Mouse (Mus musculus): ENCODE data around the gene E2f8. TPM values are rescaled to one million over a fixed set of nuclear protein-coding genes. Genes with fewer than 3 reads are reported as not detected.

E2f8 gene
- polyA plus RNA-seq (2016; fragmentation: Nextera tagmentation; extraction: Ambion mirVana), result 34.5 and 38.7 TPM in 2 replicates

DNA sequence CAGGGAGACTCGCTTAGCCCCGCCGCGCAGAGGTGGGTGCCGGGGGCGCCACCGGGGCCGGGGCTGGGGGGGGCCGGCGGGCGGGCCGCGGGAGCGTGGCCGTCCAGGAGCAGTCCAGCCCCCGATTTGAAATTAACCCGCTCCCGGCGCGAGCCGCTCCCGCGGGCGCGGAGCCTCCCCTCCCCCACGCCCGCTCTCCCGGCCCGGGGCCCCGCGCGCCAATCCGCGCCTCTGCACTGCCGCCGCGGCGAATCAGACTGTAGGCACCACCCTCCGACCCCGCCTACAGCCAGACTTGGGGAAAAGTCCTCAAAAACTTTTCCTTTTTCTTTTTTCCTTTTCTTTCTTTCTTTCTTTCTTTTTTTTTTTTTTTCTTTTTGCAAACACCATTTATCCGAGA lies at the start of gene E2f8:
TSS of gene E2f8 (minus strand) at position 111 of the 400 bp plus-strand sequence.
- ATAC-seq, result peak; percentile 73

DNA sequence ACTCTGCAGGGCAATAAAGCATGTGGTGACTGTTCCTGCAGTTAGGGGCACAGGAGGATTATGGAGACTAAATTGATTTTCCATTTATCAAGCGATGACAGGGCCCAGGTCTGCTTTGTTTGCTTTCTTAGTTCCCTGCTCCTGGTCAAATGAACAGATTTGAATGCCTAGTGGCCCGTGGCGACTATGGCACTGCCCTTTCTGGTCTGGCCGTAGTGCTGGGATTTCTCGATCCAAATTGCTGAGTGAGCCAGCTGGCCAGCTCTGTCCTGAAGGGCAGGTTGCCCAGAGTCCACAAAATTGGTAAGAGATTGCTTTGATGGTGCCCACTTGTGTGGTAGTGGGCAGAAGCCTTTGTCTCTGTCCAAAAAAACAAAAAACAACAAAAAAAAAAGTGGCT lies 49.0 kb upstream of the E2f8 start:
- ATAC-seq, result no peak
- Histone ChIP-seq H3K27me3 (replicated peaks) (peaks cover 12% of the 10 kb centered on the region), H3K9me3 (replicated peaks) (no peaks in the 10 kb centered on the region), H3K27ac (no peak overlapping the region), H3K4me3 (no peak overlapping the region), H3K36me3 (no peaks in the 10 kb centered on the region), H3K4me1 (no peaks in the 10 kb centered on the region), H3K9ac (no peak overlapping the region), H3K4me2 (no peak overlapping the region)
- 66% methylated on average over 5 of the region's 5 CpGs for WGBS (ENCODE audit: insufficient replicate concordance)

More for the DNA sequence above, at the start of gene E2f8:
- Histone ChIP-seq H3K27me3 (replicated peaks) (peaks cover 26% of the 10 kb centered on the region), H3K4me1 (peaks cover 52% of the 10 kb centered on the region), H3K4me3 (peak within 1 kb of the TSS; percentile 84), H3K9me3 (replicated peaks) (no peaks in the 10 kb centered on the region), H3K27ac (peak within 1 kb of the TSS; percentile 96), H3K36me3 (peaks cover 31% of the 10 kb centered on the region), H3K9ac (peak within 1 kb of the TSS; percentile 100), H3K4me2 (peak within 1 kb of the TSS; percentile 93)
- 0% methylated on average over 23 of the region's 41 CpGs for WGBS (ENCODE audit: insufficient replicate concordance)

DNA sequence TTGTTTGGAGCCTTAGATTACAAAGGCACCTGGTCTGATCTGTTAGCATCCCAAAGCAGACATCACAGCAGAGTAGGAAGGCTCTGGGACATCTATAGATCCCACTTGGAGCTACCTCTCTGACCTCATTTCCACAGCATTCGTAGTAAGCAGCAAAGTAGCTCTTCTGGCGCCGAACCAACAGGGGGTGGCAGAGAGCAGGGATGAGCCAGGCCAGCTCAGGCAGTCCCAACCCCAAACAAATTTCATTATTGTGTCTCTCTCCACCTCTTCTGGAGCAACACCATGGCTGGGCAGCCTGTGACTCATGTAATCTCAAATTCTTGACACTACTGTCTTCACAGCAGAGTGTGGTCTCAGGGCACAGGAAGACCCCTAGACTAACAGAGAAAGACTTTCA lies 47.0 kb upstream of the E2f8 start:
- no peaks in the 10 kb centered on the region for H3K9me3 ChIP-seq (replicated peaks)
- no peak overlapping the region for H3K4me2 ChIP-seq
- no peak overlapping the region for H3K9ac ChIP-seq
- no peak for ATAC-seq
- peaks cover 7% of the 10 kb centered on the region; the same call in 1 of the 2 replicates for H3K27me3 ChIP-seq (replicated peaks)
- no peaks in the 10 kb centered on the region for H3K4me1 ChIP-seq
- H3K27ac ChIP-seq, result no peak overlapping the region
- no peak overlapping the region for H3K4me3 ChIP-seq
- no peaks in the 10 kb centered on the region for H3K36me3 ChIP-seq
- WGBS (ENCODE audit: insufficient replicate concordance), result 9% methylated on average over 3 of the region's 3 CpGs

DNA sequence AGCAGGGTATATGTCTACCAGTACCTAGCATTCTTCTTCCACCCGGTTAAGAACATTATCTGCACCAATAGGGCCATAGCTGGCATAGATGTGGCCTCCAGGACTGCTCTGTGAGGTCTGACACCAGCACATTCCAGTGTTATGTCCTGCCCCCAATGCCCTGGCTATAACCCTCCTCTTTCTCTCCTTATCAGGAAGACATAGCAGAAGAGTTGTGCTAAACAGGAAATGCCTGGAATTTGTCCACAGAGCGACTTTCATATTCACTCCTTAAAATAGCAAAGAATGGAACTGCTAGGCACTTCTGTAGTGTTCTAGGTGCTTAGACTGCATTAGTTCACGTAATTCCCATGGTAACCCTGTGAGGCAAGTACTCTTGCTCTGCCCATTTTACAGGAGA lies 43.8 kb upstream of the E2f8 start:
- 39% methylated on average over 3 of the region's 3 CpGs for WGBS (ENCODE audit: insufficient replicate concordance)

DNA sequence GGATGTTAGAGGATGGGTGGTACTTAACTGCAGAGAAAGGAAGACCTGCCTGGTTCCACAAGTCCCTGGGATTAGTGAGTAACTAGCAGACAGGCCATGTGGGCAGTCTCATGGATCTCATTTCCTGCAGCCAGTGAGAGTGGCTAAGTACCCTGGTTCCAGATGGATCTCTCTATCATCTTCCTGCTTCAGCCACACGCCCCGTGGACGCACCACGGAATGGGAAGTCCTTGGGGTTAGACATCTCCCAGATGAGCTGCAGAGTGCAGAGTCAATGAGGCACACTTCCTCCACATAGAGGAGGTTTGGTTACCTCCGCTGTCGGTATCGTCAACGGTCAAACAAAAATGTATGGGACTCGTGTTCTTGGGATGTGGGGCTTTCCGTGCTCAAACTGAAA lies 42.2 kb upstream of the E2f8 start:
- no peak for ATAC-seq
- no peak overlapping the region for H3K4me3 ChIP-seq
- H3K9ac ChIP-seq, result no peak overlapping the region
- no peak overlapping the region for H3K4me2 ChIP-seq
- no peaks in the 10 kb centered on the region for H3K36me3 ChIP-seq
- no peaks in the 10 kb centered on the region for H3K27me3 ChIP-seq (replicated peaks)
- no peaks in the 10 kb centered on the region for H3K9me3 ChIP-seq (replicated peaks)
- H3K4me1 ChIP-seq, result no peaks in the 10 kb centered on the region
- H3K27ac ChIP-seq, result no peak overlapping the region
- WGBS (ENCODE audit: insufficient replicate concordance), result 24% methylated on average over 10 of the region's 10 CpGs

More for the DNA sequence above, 43.8 kb upstream of the E2f8 start:
- no peaks in the 10 kb centered on the region for H3K9me3 ChIP-seq (replicated peaks)
- H3K4me3 ChIP-seq, result no peak overlapping the region
- ATAC-seq, result peak; percentile 63
- H3K36me3 ChIP-seq, result no peaks in the 10 kb centered on the region
- H3K27me3 ChIP-seq (replicated peaks), result no peaks in the 10 kb centered on the region
- no peak overlapping the region for H3K9ac ChIP-seq
- H3K4me1 ChIP-seq, result no peaks in the 10 kb centered on the region
- H3K27ac ChIP-seq, result no peak overlapping the region
- no peak overlapping the region for H3K4me2 ChIP-seq

DNA sequence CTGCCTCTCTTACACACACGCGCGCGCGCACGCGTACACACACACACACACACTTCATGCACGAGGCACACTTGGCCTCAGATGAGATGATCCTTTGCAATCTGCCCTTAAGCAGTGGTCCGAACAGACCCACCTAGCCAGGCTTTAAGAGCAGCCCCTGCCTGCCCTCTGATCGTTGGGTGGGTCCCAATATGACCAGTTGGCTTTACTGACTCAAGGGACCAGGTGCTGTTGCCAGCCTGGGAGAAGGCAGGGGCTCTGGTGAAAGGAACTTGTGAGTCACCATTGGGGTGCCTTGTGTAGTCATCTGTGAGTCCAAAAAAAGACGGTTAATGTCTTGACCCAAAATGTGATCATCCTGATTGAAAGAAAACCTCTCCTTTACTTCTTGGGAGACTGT lies 37.0 kb upstream of the E2f8 start:
- 58% methylated on average over 11 of the region's 11 CpGs for WGBS (ENCODE audit: insufficient replicate concordance)

DNA sequence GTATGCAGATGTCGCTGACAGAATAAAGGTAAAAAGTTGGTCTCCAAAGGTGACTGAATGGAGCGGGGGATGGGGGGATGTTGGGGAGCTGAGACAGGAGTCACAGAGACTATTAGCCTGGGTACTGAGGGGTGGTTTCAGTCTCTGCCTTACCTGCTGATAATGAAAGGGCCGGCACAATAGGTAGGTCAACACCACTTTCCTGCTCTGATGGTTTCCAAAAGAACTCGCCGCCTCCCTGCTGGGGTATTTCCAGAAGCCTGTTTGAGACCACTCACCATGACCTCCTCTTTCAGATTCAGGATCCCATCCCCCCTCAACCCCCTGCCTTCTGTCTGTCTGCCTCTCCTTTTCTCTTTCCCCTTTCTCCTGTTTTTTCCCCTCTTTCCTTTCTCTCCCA lies 36.6 kb upstream of the E2f8 start:
- no peaks in the 10 kb centered on the region for H3K9me3 ChIP-seq (replicated peaks)
- peaks cover 6% of the 10 kb centered on the region for H3K27me3 ChIP-seq (replicated peaks)
- 49% methylated on average over 5 of the region's 5 CpGs for WGBS (ENCODE audit: insufficient replicate concordance)
- H3K4me3 ChIP-seq, result no peak overlapping the region
- no peaks in the 10 kb centered on the region for H3K36me3 ChIP-seq
- no peak overlapping the region for H3K27ac ChIP-seq
- H3K4me2 ChIP-seq, result no peak overlapping the region
- H3K4me1 ChIP-seq, result no peaks in the 10 kb centered on the region
- ATAC-seq, result no peak
- H3K9ac ChIP-seq, result no peak overlapping the region

More for the DNA sequence above, 37.0 kb upstream of the E2f8 start:
- peaks cover 6% of the 10 kb centered on the region for H3K27me3 ChIP-seq (replicated peaks)
- no peak overlapping the region for H3K9ac ChIP-seq
- H3K9me3 ChIP-seq (replicated peaks), result no peaks in the 10 kb centered on the region
- H3K4me3 ChIP-seq, result no peak overlapping the region
- H3K4me2 ChIP-seq, result no peak overlapping the region
- H3K4me1 ChIP-seq, result no peaks in the 10 kb centered on the region
- no peaks in the 10 kb centered on the region for H3K36me3 ChIP-seq
- H3K27ac ChIP-seq, result no peak overlapping the region
- no peak for ATAC-seq

DNA sequence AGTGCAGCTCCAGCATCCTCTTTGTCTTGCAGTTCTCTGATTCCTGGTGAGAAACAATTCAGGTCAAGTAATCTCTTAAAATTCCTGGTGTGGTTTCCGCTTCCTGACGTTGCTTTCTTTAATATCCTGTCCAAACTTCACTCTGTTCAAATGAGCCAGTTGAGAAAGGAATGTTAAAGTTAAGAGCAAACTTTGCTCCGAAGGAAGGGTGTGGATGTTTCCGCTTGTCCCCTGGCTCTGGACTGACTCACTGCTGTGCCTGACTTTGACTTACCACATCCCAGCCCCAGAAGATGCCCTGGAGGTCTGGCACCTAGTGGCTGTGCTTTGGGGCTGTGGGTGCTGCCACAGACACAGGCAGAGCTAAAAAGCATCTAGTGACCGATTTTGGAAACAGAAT lies 36.1 kb upstream of the E2f8 start:
- no peaks in the 10 kb centered on the region for H3K36me3 ChIP-seq
- H3K4me2 ChIP-seq, result no peak overlapping the region
- no peaks in the 10 kb centered on the region for H3K4me1 ChIP-seq
- peaks cover 6% of the 10 kb centered on the region for H3K27me3 ChIP-seq (replicated peaks)
- WGBS (ENCODE audit: insufficient replicate concordance), result 26% methylated on average over 5 of the region's 5 CpGs
- no peak overlapping the region for H3K4me3 ChIP-seq
- ATAC-seq, result no peak
- no peak overlapping the region for H3K27ac ChIP-seq
- H3K9me3 ChIP-seq (replicated peaks), result no peaks in the 10 kb centered on the region
- H3K9ac ChIP-seq, result no peak overlapping the region

DNA sequence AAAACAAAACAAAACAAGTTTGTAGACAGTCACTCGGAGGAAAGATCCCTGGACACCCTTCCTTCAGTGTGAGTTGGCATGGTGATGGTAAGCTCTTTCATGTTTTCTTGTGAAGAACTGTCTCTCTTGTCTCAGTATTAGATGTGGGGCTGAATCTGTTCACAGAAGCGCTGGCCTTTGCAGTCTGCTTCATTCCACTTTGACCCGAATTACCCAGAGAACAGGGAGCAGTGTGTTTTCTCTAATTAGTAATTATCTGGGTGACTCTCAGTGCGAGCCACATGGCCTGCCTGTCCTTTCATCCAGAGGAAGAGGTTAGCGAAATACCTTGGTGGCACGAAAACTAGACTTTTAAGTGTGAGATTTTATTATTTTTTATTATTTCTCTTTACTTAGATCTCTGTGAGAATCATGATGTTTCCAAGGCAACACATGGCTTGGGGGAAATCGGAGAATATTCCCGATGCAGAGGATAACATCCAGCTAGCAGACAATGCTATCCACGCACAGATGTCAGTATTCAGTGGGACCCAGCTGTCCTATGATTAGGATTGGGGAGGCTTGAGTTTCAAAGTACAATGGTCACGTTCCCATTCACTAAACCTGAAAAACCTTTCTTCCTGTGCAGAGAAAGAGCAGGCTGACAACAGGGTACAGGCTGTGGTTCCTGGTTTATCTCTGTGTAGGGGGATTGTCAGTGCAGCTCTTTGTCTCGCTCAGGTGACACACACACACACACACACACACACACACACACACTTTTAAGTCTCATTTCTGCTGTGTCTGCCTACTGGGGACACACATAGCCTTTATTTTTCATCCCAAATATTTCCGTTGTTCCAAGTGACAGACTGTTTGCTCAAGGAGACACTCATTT lies 33.5 kb upstream of the E2f8 start:
- no peak overlapping the region for H3K4me3 ChIP-seq
- no peaks in the 10 kb centered on the region for H3K9me3 ChIP-seq (replicated peaks)
- ATAC-seq, result no peak
- no peak overlapping the region for H3K4me2 ChIP-seq
- WGBS (ENCODE audit: insufficient replicate concordance), result 61% methylated on average over 12 of the region's 12 CpGs
- no peaks in the 10 kb centered on the region for H3K4me1 ChIP-seq
- peaks cover 6% of the 10 kb centered on the region for H3K27me3 ChIP-seq (replicated peaks)
- no peak overlapping the region for H3K9ac ChIP-seq
- no peaks in the 10 kb centered on the region for H3K36me3 ChIP-seq
- H3K27ac ChIP-seq, result no peak overlapping the region

DNA sequence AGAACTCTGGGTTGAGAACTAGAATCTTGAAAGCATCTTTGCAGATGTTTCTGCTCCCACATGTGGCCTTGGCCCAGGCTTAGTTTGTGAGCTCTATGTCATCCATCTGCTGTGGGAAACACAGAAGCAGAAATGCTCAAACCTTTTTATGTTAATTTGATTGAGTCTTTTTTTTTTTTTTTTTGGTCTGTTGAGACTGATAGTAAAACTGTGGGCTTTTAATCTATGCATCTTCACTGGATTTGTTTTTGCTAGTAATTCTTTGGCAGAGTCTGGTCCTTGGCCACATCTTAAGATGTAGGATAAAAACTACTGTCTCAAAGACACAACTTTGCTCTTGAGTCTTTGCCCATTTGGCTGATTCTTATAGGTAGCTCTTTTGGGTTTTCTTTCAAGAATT lies 29.8 kb upstream of the E2f8 start:
- no peak overlapping the region for H3K9ac ChIP-seq
- H3K36me3 ChIP-seq, result no peaks in the 10 kb centered on the region
- H3K9me3 ChIP-seq (replicated peaks), result no peaks in the 10 kb centered on the region
- no peak overlapping the region for H3K4me3 ChIP-seq
- H3K27ac ChIP-seq, result no peak overlapping the region
- H3K27me3 ChIP-seq (replicated peaks), result no peaks in the 10 kb centered on the region
- no peak overlapping the region for H3K4me2 ChIP-seq
- no peak for ATAC-seq
- peaks cover 10% of the 10 kb centered on the region for H3K4me1 ChIP-seq

DNA sequence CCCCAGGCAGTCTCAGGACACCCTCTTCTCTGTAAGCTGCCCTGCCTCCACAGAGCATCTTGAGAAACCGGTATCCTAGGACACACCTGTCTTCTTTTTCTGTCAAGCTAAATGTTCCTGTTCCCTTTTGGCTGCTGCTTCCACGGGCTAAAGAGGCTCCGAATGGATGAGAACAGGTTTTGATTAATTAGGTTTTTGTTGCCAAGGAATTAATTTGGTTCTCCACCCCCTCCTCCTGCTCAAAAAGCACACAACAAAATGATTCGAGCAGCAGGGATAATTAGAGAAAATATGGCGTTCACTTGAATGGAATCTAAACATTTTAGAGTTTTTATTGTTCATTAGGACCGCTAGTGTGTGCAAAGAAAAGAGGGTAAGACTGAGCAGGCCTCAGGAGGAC lies 28.9 kb upstream of the E2f8 start:
- Histone ChIP-seq H3K27me3 (replicated peaks) (no peaks in the 10 kb centered on the region), H3K36me3 (no peaks in the 10 kb centered on the region), H3K4me3 (no peak overlapping the region), H3K9ac (no peak overlapping the region), H3K9me3 (replicated peaks) (no peaks in the 10 kb centered on the region), H3K27ac (no peak overlapping the region), H3K4me2 (no peak overlapping the region), H3K4me1 (peaks cover 10% of the 10 kb centered on the region)
- WGBS (ENCODE audit: insufficient replicate concordance), result 62% methylated on average over 6 of the region's 6 CpGs
- ATAC-seq, result no peak

DNA sequence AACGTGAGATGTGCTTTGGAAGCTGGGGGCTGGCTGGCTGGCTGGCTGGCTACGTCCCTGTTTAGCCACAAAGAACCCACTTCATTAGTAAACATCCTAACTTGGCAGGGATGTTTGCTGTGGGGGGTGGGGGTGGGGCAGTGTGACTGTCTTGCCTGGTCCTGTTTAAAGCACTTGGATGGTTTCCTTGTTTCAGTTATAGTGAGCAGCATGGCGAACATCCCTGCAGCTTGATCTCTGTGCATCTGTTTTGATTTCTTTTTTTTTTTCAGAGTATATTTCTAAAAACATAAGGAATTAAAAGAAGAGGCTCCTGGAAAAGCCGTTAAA lies 27.9 kb upstream of the E2f8 start:
- Histone ChIP-seq H3K4me2 (0 out of 2 replicates have a peak overlapping the region, but pooled peaks have one; percentile 1), H3K9me3 (replicated peaks) (no peaks in the 10 kb centered on the region), H3K9ac (no peak overlapping the region), H3K27me3 (replicated peaks) (no peaks in the 10 kb centered on the region), H3K36me3 (no peaks in the 10 kb centered on the region), H3K27ac (peak overlapping the region; percentile 34; the same call in 1 of the 2 replicates), H3K4me3 (no peak overlapping the region), H3K4me1 (peaks cover 10% of the 10 kb centered on the region)
- ATAC-seq, result no peak
- WGBS (ENCODE audit: insufficient replicate concordance), result 31% methylated on average over 4 of the region's 4 CpGs
